Mouse (Mus musculus) megakaryocyte, embryonic 14.5 days (primary cell): ENCODE data around the gene Caskin2.

ENCODE experiments used
- FLI1 ChIP-seq: IDR thresholded peaks from 2 replicates; pipeline ENCODE4 v1.6.1; 2012; ENCODE audit warnings: low read length, inconsistent platforms, mixed read lengths
- GATA1 ChIP-seq: IDR thresholded peaks from 3 replicates; pipeline ENCODE4 v1.6.1; 2012; ENCODE audit warnings: mixed read lengths, low read length, inconsistent platforms, borderline replicate concordance

- TF ChIP-seq GATA1 (no peak), FLI1 (no peak)
Observed at GRCm38 (mm10) chr11:115776954-115777353, 36.5 kb downstream of the Caskin2 start.
